Mouse (Mus musculus) CD4-positive, CD25-positive, alpha-beta regulatory T cell, adult 2 months (primary cell): ENCODE results near the gene Gm5678.
A peak's percentile ranks its signal among the peaks of the same experiment; 100 is the strongest.

ENCODE experiments used
- DNase-seq: peaks from one replicate; pipeline ENCODE4 v3.0.0-alpha.2; 2012; ENCODE audit warnings: low read depth, low spot score

The Gm5678 gene

GRCm38 (mm10) chr16:93627761-93628400 lies at the start of gene Gm5678:
Gene Gm5678 (plus strand): TSS chr16:93628097.
- DNase-seq, result no peak

DNA sequence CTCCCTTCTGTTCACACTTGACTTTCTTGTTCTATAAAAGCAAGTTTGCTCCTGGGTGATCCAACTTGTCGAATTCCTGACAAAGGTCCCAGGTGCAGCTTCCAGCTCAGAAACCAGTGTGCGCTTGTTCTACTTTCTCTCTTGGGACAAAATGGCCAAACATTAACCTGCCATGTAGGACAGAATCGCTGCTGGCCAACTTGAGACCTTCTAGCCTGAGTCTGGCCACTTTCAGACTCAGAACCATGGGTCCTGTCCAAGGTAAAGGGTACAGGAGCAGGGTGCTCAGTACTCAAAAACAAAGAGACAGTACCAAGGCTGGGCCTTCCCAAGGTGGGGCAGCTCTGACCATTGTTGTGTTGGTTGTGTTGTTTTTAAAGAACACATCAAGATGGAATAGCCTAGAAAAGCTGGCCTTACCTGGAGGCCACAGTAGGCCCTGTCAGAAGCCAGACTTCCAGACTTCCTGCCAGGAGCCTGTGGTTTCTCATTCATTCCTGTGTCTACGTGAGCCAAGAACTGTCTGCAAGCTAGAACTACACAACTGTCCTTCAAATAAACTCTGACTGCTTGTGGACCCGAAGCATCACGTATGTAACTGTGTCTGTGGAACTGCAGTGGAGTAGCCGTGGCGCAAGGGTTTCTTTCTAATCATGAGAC lies 49.4 kb upstream of the Gm5678 start:
- no peak for DNase-seq

GRCm38 (mm10) chr16:93581125-93581524 lies 46.8 kb upstream of the Gm5678 start:
- DNase-seq, result no peak

- peak; percentile 53 for DNase-seq
These were observed 42.8 kb upstream of the Gm5678 start for GRCm38 (mm10) chr16:93584976-93585702.

DNA sequence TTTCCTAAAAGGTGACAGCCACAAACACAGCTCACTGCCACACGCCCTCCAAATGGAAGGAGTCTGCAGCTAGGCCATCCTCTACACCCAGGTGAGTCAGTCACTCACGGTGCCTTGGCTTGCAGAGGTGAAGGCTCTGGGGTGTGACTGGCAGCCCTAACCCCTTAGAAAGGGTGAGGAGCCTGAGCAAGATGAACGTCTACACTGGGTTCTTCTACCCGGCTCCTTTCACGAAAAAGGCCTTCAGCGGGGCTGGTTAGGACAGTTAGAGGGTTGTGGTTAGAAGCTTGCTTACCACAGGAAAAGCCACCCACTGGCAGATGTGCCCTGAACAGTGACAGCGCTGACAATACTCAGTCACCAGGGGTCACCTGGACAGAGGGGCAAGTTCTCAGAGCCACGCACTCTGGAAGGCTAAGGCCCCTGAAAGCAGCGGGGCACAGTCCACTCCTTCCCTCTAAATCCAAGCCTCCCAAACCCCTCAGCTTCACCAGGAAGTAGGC lies 42.1 kb upstream of the Gm5678 start:
- DNase-seq, result peak; percentile 63

- DNase-seq, result peak; percentile 73
These were observed 41.5 kb upstream of the Gm5678 start for GRCm38 (mm10) chr16:93586382-93586781.

DNA sequence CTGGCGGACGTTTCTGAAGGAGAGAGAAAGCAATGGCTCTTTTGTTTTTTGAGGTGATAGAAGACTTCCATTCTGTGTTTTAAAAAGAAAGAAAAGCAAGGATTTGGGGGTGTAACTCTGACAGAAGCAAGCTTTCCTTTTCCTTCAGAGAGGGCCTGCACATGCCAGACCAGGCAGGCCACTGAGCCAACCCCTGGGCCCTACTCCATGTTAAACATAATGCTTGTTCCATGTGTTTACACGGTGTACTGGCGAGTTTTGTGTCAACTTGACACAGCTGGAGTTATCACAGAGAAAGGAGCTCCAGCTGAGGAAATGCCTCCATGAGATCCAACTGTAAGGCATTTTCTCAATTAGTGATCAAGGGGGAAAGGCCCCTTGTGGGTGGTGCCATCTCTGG lies 39.6 kb upstream of the Gm5678 start:
- DNase-seq, result no peak

DNA sequence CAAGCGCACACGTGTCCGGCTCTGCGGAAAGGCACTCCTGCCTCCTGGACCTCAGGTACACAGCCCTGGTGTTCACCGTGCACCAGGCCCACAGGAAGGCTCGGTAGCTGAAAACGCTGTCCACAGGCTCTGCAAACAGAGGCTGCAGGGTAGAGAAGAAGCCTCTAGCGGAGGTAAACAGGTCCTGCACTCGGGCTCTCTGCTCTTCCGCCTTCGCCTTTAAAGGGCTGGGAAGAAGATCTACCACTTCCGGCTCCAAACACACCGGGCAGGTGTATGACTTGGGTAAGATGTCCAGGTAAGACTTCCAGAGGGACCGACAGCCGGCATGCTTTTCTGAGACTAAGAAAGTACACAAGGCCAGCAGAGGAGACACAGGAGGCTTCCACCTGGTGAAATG lies 37.0 kb upstream of the Gm5678 start:
- no peak for DNase-seq

- no peak for DNase-seq
These were observed 36.2 kb upstream of the Gm5678 start for GRCm38 (mm10) chr16:93591450-93592430.

- no peak for DNase-seq
These were observed 35.2 kb upstream of the Gm5678 start for GRCm38 (mm10) chr16:93592711-93593110.

DNA sequence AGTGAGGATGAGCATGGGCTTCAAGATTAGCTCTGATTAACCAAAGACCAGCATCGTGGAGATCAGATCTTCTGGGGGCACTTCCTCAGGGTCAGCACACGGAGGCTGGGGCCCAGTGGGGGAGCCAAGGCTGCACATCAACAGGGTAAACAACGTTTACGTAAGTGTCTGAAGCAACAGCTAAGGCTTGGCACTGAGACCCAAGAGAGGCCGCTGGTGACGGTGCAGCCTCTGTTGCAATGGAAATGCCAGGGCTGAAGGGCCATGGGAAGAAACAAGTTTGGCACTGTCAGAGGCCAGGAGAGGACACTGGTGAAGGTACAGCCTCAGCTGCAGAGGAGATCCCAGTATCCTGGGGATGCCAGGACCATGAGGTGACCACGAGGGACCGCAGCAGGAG lies 34.5 kb upstream of the Gm5678 start:
- no peak for DNase-seq

DNA sequence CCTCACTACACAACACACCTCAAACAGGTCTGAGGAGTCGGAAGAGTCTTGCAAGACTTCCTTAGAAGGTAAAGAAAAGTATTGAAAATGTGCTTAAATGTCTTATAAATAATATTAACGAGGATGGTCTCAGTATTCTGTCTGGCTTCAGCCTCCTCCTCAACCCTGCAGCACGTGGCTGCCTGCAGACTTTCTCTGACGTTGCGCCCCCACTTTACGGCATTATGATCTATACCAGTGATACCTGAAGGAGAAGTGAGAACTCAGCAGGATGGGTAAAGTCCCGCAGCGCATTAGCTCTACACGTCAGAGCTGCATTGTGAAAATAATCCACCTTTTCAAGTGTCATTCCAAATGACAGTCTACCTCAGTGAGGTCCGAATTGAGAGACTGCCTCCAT lies 33.4 kb upstream of the Gm5678 start:
- DNase-seq, result no peak

DNA sequence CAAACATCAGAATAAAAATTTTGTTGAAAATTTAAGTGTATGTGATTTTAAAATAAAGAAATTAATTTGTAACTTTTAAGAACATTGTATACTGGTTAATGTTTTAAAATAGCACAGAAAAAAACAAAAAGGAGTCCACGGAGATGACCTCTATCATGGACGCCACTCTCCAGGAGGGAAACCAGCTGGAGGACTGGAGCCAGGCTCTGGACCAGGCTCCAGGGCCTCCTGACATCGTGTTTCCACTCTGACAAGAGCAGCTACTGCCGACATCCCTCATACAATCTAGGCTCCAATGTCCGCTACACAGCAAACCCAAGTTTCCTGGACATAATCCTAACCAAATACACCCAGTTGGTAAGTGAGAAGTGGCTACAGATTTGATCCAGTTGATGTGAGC lies 32.1 kb upstream of the Gm5678 start:
- DNase-seq, result no peak

- DNase-seq, result no peak
These were observed 31.1 kb upstream of the Gm5678 start for GRCm38 (mm10) chr16:93596807-93597206.

DNA sequence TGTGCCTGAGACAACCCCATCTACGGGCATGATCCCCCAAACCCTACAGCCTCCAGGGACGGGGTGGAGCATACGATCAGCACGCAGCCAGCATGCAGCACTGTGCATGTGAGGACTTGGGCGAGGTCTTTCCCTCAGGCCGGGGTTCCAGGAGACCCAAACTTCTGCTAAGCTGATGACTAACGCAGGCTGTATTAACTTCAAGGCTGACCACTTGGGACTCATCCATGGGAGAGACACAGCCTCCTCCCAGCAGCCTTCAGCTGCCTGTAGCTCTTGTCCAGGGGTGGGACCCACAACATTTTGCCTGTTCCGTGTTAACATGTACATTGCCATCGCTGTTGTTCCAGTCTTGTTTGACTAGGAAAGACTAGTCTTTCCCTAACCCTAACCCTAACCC lies 30.3 kb upstream of the Gm5678 start:
- DNase-seq, result no peak

GRCm38 (mm10) chr16:93599461-93599860 lies 28.4 kb upstream of the Gm5678 start:
- DNase-seq, result no peak

DNA sequence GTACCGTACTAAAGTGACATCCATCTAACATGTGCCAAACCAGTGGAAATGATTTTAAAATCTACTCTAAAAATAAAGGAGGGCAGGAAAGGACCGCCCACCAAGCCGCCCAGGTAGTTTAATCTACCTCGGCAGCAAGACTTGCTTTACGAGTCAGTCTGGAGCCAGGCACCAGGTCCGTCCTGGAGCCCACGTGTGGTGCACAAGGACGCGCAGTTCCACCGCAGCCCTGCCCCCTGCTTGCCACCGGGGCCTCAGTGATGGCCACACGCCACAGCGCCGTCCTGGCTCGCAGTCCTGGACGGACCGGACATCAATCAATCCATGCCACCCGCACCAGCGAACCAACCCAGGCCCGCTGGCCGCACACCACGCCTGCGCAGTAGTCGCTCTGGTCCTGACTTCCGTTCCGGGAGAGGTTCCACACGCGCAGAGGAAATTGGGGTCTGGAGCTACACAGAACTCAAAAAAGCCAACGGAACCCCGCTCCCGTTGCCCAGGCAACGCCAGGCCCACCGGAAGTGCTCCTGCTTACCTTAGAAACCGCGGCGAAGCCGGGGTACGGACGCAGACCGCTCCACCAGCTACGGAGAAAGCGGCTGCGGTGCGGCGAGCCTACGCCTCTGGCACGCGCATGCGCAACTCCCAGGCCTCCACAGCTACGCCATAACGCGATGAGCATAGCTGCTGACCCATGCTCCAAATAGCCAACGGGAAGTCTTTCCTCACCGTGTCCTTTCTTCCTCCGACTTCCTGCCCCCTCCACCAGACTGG lies 24.3 kb upstream of the Gm5678 start, which contains the start of gene Setd4:
Gene Setd4 (minus strand): TSS at position 625 of the 774 bp plus-strand sequence.
- peak; percentile 88 for DNase-seq

DNA sequence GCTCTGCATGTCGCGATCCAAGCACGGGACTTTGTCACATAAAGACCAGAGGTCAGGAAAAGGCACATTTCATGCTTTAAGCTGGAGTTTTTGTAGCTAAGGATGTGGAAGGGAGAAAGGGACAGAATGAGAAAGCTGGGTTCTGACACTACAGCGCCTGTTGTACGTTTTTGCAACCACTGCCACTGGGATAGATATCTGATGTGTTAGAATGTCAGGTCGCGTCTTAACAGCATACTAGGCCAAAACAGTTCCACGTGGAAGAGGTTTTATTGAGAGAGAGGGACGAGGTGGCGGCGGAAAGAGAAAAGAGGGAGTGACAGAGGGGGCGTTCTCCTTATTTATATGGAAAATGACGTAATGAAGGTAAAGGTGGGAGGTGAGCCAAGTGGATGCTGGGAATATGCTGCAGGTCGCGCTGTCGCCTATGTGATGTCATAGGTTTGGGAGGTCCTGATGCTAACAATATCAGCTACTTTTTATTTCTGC lies 23.4 kb upstream of the Gm5678 start:
- DNase-seq, result peak; percentile 24

GRCm38 (mm10) chr16:93605553-93605952 lies 22.3 kb upstream of the Gm5678 start, which contains the start of gene Cbr1:
Gene Cbr1 (plus strand): TSS chr16:93605853.
- no peak for DNase-seq

GRCm38 (mm10) chr16:93606146-93606545 lies 21.8 kb upstream of the Gm5678 start:
- DNase-seq, result no peak
